Mouse (Mus musculus): ENCODE measurements around the gene Thrap3. TPM values are rescaled to one million over a fixed set of nuclear protein-coding genes. Genes with fewer than 3 reads are reported as not detected.

The Thrap3 gene
- polyA plus RNA-seq, 1 experiment from 2014 or later: 78.7 TPM

GRCm38 (mm10) chr4:126201514-126202302 lies 852 bp downstream of the Thrap3 start:
- H3K36me3 ChIP-seq (ENCODE audit: control insufficient read depth, insufficient read depth, low read length): no peaks in the 10 kb centered on the region
- DNase-seq (ENCODE audit: low spot score): peak; percentile 71
- peaks cover 3% of the 10 kb centered on the region; the same call in 1 of the 2 replicates for H3K4me1 ChIP-seq (replicated peaks; ENCODE audit: control insufficient read depth, insufficient read depth)
- peak overlapping the region; percentile 62 for H3K4me2 ChIP-seq (replicated peaks; ENCODE audit: low read depth)
- H3K9ac ChIP-seq (ENCODE audit: low read length): peak overlapping the region; percentile 89
- H3K4me3 ChIP-seq (ENCODE audit: low read depth, low read length): peak overlapping the region; percentile 75
- no peak for TF ChIP-seq EP300 (optimal IDR thresholded peaks at IDR 0.05)
- peak; percentile 62 for TF ChIP-seq CTCF (IDR thresholded peaks at IDR 0.05; ENCODE audit: low read depth)
- no peaks in the 10 kb centered on the region for H3K27me3 ChIP-seq (ENCODE audit: control insufficient read depth, insufficient read depth, low read length)
- no peaks in the 10 kb centered on the region for H3K9me3 ChIP-seq (ENCODE audit: control insufficient read depth, low read length)
- under 1% methylated on average over 27 of the region's 28 CpGs for WGBS
- no peak for ATAC-seq (ENCODE audit: low FRiP score, low TSS enrichment)
- H3K27ac ChIP-seq (replicated peaks): peak overlapping the region; percentile 98

GRCm38 (mm10) chr4:126200656-126201055 lies 1.9 kb downstream of the Thrap3 start:
- Histone ChIP-seq H3K4me2 (replicated peaks; ENCODE audit: low read depth) (peak overlapping the region; percentile 62), H3K4me1 (replicated peaks; ENCODE audit: control insufficient read depth, insufficient read depth) (peaks cover 3% of the 10 kb centered on the region; the same call in 1 of the 2 replicates), H3K9me3 (ENCODE audit: control insufficient read depth, low read length) (no peaks in the 10 kb centered on the region), H3K27me3 (ENCODE audit: control insufficient read depth, insufficient read depth, low read length) (no peaks in the 10 kb centered on the region), H3K27ac (replicated peaks) (no peak overlapping the region), H3K4me3 (ENCODE audit: low read depth, low read length) (peak overlapping the region; percentile 75), H3K9ac (ENCODE audit: low read length) (peak overlapping the region; percentile 89), H3K36me3 (ENCODE audit: control insufficient read depth, insufficient read depth, low read length) (no peaks in the 10 kb centered on the region)
- WGBS: 3% methylated on average over 2 of the region's 2 CpGs
- TF ChIP-seq EP300 (optimal IDR thresholded peaks at IDR 0.05): no peak
- TF ChIP-seq CTCF (IDR thresholded peaks at IDR 0.05; ENCODE audit: low read depth): no peak
- ATAC-seq (ENCODE audit: low FRiP score, low TSS enrichment) (no peak), DNase-seq (ENCODE audit: low spot score) (no peak)

GRCm38 (mm10) chr4:126200036-126200435 lies 2.5 kb downstream of the Thrap3 start:
- H3K9me3 ChIP-seq (ENCODE audit: control insufficient read depth, low read length): no peaks in the 10 kb centered on the region
- no peak overlapping the region for H3K9ac ChIP-seq (ENCODE audit: low read length)
- TF ChIP-seq EP300 (optimal IDR thresholded peaks at IDR 0.05): no peak
- no peak for TF ChIP-seq CTCF (IDR thresholded peaks at IDR 0.05; ENCODE audit: low read depth)
- H3K36me3 ChIP-seq (ENCODE audit: control insufficient read depth, insufficient read depth, low read length): no peaks in the 10 kb centered on the region
- peak overlapping the region; percentile 75 for H3K4me3 ChIP-seq (ENCODE audit: low read depth, low read length)
- H3K4me1 ChIP-seq (replicated peaks; ENCODE audit: control insufficient read depth, insufficient read depth): peaks cover 3% of the 10 kb centered on the region; the same call in 1 of the 2 replicates
- WGBS: 3% methylated on average over 1 of the region's 1 CpGs
- DNase-seq (ENCODE audit: low spot score) (no peak), ATAC-seq (ENCODE audit: low FRiP score, low TSS enrichment) (no peak)
- H3K27ac ChIP-seq (replicated peaks): no peak overlapping the region
- H3K4me2 ChIP-seq (replicated peaks; ENCODE audit: low read depth): peak overlapping the region; percentile 62
- no peaks in the 10 kb centered on the region for H3K27me3 ChIP-seq (ENCODE audit: control insufficient read depth, insufficient read depth, low read length)

GRCm38 (mm10) chr4:126199556-126199955 lies 3.0 kb downstream of the Thrap3 start:
- Histone ChIP-seq H3K27ac (replicated peaks) (no peak overlapping the region), H3K4me2 (replicated peaks; ENCODE audit: low read depth) (peak overlapping the region; percentile 62; the same call in 1 of the 2 replicates), H3K27me3 (ENCODE audit: control insufficient read depth, insufficient read depth, low read length) (no peaks in the 10 kb centered on the region), H3K9ac (ENCODE audit: low read length) (no peak overlapping the region), H3K9me3 (ENCODE audit: control insufficient read depth, low read length) (no peaks in the 10 kb centered on the region), H3K36me3 (ENCODE audit: control insufficient read depth, insufficient read depth, low read length) (no peaks in the 10 kb centered on the region), H3K4me1 (replicated peaks; ENCODE audit: control insufficient read depth, insufficient read depth) (peaks cover 3% of the 10 kb centered on the region; the same call in 1 of the 2 replicates), H3K4me3 (ENCODE audit: low read depth, low read length) (peak overlapping the region; percentile 75)
- WGBS: 51% methylated on average over 6 of the region's 6 CpGs
- no peak for DNase-seq (ENCODE audit: low spot score)
- no peak for ATAC-seq (ENCODE audit: low FRiP score, low TSS enrichment)
- TF ChIP-seq CTCF (IDR thresholded peaks at IDR 0.05; ENCODE audit: low read depth): no peak

- Histone ChIP-seq H3K4me2 (replicated peaks; ENCODE audit: low read depth) (no peak overlapping the region), H3K4me1 (replicated peaks; ENCODE audit: control insufficient read depth, insufficient read depth) (no peaks in the 10 kb centered on the region; the same call in 1 of the 2 replicates), H3K4me3 (ENCODE audit: low read depth, low read length) (no peak overlapping the region), H3K36me3 (ENCODE audit: control insufficient read depth, insufficient read depth, low read length) (0 out of 2 replicates have a peak, but pooled peaks cover 3% of the 10 kb centered on the region), H3K27me3 (ENCODE audit: control insufficient read depth, insufficient read depth, low read length) (no peaks in the 10 kb centered on the region), H3K9ac (ENCODE audit: low read length) (no peak overlapping the region), H3K9me3 (ENCODE audit: control insufficient read depth, low read length) (no peaks in the 10 kb centered on the region), H3K27ac (replicated peaks) (no peak overlapping the region)
- DNase-seq (ENCODE audit: low spot score): no peak
- ATAC-seq (ENCODE audit: low FRiP score, low TSS enrichment): no peak
- no peak for TF ChIP-seq CTCF (IDR thresholded peaks at IDR 0.05; ENCODE audit: low read depth)
- no peak for TF ChIP-seq EP300 (optimal IDR thresholded peaks at IDR 0.05)
- 55% methylated on average over 3 of the region's 3 CpGs for WGBS
Observed at GRCm38 (mm10) chr4:126197485-126197884, 5.1 kb downstream of the Thrap3 start.

- H3K4me1 ChIP-seq (replicated peaks; ENCODE audit: control insufficient read depth, insufficient read depth): no peaks in the 10 kb centered on the region; the same call in 1 of the 2 replicates
- ATAC-seq (ENCODE audit: low FRiP score, low TSS enrichment): no peak
- H3K36me3 ChIP-seq (ENCODE audit: control insufficient read depth, insufficient read depth, low read length): peaks cover 8% of the 10 kb centered on the region; the same call in 1 of the 2 replicates
- no peak overlapping the region for H3K4me2 ChIP-seq (replicated peaks; ENCODE audit: low read depth)
- no peak overlapping the region for H3K9ac ChIP-seq (ENCODE audit: low read length)
- TF ChIP-seq CTCF (IDR thresholded peaks at IDR 0.05; ENCODE audit: low read depth): no peak
- no peak overlapping the region for H3K27ac ChIP-seq (replicated peaks)
- 90% methylated on average over 4 of the region's 4 CpGs for WGBS
- no peaks in the 10 kb centered on the region for H3K27me3 ChIP-seq (ENCODE audit: control insufficient read depth, insufficient read depth, low read length)
- no peak for DNase-seq (ENCODE audit: low spot score)
- no peaks in the 10 kb centered on the region for H3K9me3 ChIP-seq (ENCODE audit: control insufficient read depth, low read length)
- no peak overlapping the region for H3K4me3 ChIP-seq (ENCODE audit: low read depth, low read length)
Observed at GRCm38 (mm10) chr4:126194916-126195315, 7.6 kb downstream of the Thrap3 start.
